Mouse (Mus musculus) ES-Bruce4 (cell line): ENCODE data around the gene Zbtb16.

Experiments used
- CTCF ChIP-seq: IDR thresholded peaks from one replicate; pipeline ENCODE4 v1.8.1; 2011; ENCODE audit warnings: low read depth, low read length
- POLR2A ChIP-seq: IDR thresholded peaks from one replicate; pipeline ENCODE4 v1.8.1; 2011; ENCODE audit warnings: low read length; ENCODE audit not compliant: insufficient read depth

DNA sequence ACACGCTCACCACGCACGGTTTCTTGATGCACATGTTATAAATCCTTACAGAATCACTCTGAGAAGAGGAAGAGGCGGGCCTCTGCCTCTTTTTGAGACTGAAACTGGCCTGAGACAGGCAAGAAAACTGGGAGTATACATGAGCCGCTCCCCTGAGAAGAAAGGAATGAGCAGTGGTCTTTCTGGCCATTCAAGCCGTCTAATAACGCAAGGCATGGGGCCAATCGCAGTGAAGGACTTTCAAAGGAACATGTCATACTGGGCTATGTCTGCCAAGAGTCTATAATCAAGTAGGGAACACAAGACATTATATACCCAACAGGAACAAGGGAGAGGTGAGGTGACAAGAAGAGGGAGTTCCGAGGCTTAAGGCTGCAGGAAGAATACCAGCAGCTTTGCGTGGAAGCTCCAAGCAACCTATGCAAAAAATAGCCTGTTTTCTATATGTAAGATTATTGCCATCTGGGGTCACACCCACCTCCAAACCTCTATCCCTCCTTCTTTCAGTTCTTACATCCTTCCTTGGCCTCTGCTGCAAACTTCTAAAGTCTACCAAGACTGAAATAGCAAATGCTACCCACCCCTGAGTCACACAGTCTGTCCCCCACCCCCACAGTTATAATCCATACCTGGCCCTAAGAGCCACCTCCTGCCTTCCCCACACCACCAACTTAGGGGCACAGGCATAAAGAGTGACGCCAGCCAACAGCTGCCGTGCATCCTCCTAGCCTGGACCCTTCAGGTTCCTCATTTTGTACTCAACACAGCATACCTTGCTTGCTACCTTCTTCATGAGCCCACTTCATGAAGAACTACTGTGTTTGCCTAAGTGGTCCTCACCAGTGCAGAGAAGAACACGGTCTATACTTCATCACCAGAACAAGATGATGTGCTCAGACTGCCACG lies 74.0 kb downstream of the Zbtb16 start:
- TF ChIP-seq CTCF = no peak
- no peak for TF ChIP-seq POLR2A
